Mouse (Mus musculus) 3134 (cell line): Measurements from ENCODE around the gene Qtrt1.

Source experiments
- DNase-seq: peaks from one replicate; pipeline ENCODE4 v3.0.0-alpha.2; 2011; ENCODE audit warnings: low spot score; ENCODE audit not compliant: insufficient read length; ENCODE audit errors: extremely low read depth

Qtrt1 gene

GRCm38 (mm10) chr9:21417866-21418265 lies 6.2 kb downstream of the Qtrt1 start:
- no peak for DNase-seq

- DNase-seq, result no peak
Measured at GRCm38 (mm10) chr9:21419646-21420045, 8.0 kb downstream of the Qtrt1 start.

GRCm38 (mm10) chr9:21424631-21425555 lies 13.3 kb downstream of the Qtrt1 start, which contains the start of gene Dnm2:
Gene Dnm2, plus strand, starts transcription at chr9:21424908.
- peak; percentile 94 for DNase-seq

- no peak for DNase-seq
Measured at GRCm38 (mm10) chr9:21425556-21425945, 13.9 kb downstream of the Qtrt1 start.

GRCm38 (mm10) chr9:21426013-21426412 lies 14.4 kb downstream of the Qtrt1 start:
- DNase-seq, result peak; percentile 34

- no peak for DNase-seq
Measured at GRCm38 (mm10) chr9:21426525-21426924, 14.9 kb downstream of the Qtrt1 start.

- no peak for DNase-seq
Measured at GRCm38 (mm10) chr9:21427773-21428172, 16.1 kb downstream of the Qtrt1 start.

GRCm38 (mm10) chr9:21428178-21428577 lies 16.5 kb downstream of the Qtrt1 start:
- DNase-seq, result no peak

GRCm38 (mm10) chr9:21430724-21431123 lies 19.1 kb downstream of the Qtrt1 start:
- DNase-seq, result no peak

- DNase-seq, result no peak
Measured at GRCm38 (mm10) chr9:21432066-21432465, 20.4 kb downstream of the Qtrt1 start.

GRCm38 (mm10) chr9:21433766-21434165 lies 22.1 kb downstream of the Qtrt1 start:
- DNase-seq, result no peak

GRCm38 (mm10) chr9:21434410-21434809 lies 22.8 kb downstream of the Qtrt1 start:
- no peak for DNase-seq

- no peak for DNase-seq
Measured at GRCm38 (mm10) chr9:21435777-21436635, 24.4 kb downstream of the Qtrt1 start.

GRCm38 (mm10) chr9:21437577-21437976 lies 25.9 kb downstream of the Qtrt1 start:
- no peak for DNase-seq

- DNase-seq, result no peak
Measured at GRCm38 (mm10) chr9:21438219-21438618, 26.6 kb downstream of the Qtrt1 start.

GRCm38 (mm10) chr9:21439456-21439855 lies 27.8 kb downstream of the Qtrt1 start:
- no peak for DNase-seq

GRCm38 (mm10) chr9:21439914-21440313 lies 28.3 kb downstream of the Qtrt1 start:
- no peak for DNase-seq

GRCm38 (mm10) chr9:21440387-21440786 lies 28.8 kb downstream of the Qtrt1 start:
- DNase-seq, result no peak

GRCm38 (mm10) chr9:21443853-21444252 lies 32.2 kb downstream of the Qtrt1 start:
- DNase-seq, result no peak

GRCm38 (mm10) chr9:21444574-21444973 lies 32.9 kb downstream of the Qtrt1 start:
- no peak for DNase-seq

- no peak for DNase-seq
Measured at GRCm38 (mm10) chr9:21445081-21445744, 33.6 kb downstream of the Qtrt1 start.
